Mouse (Mus musculus): Measurements from ENCODE around the gene Mta3. TPM values are rescaled to one million over a fixed set of nuclear protein-coding genes. Genes with fewer than 3 reads are reported as not detected.

The Mta3 gene
- polyA plus RNA-seq, 1 experiment from 2014 or later: 30.8 TPM

DNA sequence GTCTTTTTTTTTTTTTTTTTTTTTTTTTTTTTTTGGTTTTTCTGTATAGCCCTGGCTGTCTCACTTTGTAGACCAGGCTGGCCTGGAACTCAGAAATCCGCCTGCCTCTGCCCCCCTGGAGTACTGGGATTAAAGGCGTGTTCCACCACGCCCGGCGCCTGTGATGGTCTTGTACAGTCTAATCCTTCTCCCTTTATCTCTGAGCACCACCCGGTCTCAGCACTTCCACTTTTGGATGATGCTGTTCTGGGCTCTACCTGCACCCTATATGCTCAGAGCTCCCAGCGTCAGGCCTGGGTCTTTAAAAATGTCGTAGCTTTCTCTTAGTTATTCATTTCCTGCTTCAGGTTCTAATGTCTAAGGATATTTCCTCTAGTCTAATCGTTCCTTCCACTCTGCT, 30.7 kb downstream of the Mta3 start:
- WGBS: 91% methylated on average over 9 of the region's 9 CpGs
- no peak for ATAC-seq (ENCODE audit: low read depth)
- H3K27me3 ChIP-seq (replicated peaks; ENCODE audit: control insufficient read depth, insufficient read depth, low read length): no peaks in the 10 kb centered on the region

DNA sequence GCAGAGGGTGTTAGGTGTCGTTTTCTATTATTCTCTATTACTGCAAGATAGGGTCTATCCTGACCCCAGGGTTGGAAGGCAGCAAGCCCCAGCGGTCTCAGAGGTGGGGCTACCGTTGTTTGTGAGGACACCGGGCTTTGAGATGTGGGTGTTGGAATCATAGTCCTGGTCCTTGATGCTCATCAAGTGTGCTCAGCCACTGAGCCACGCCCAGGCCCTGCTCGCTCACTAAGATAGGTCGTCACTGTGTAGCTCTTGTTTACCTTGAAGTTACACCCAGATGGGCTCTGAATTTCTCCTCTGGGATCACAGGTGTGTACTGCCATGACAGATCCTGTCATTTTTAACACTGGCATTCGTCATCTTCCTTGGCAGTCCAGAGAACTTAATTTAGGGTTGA, 31.8 kb downstream of the Mta3 start:
- H3K36me3 ChIP-seq (ENCODE audit: control insufficient read depth, insufficient read depth, low read length): peaks cover 24% of the 10 kb centered on the region
- no peak for ATAC-seq (ENCODE audit: low read depth)
- WGBS: 84% methylated on average over 8 of the region's 8 CpGs
- H3K9ac ChIP-seq (ENCODE audit: low read depth, low read length): no peak overlapping the region
- no peak for DNase-seq (ENCODE audit: low spot score)
- no peak overlapping the region for H3K4me3 ChIP-seq (ENCODE audit: low read depth, low read length)
- no peak overlapping the region for H3K4me2 ChIP-seq (ENCODE audit: low read depth, low read length)
- H3K27ac ChIP-seq (replicated peaks; ENCODE audit: low read depth, low read length): no peak overlapping the region
- no peaks in the 10 kb centered on the region for H3K4me1 ChIP-seq (ENCODE audit: control insufficient read depth, insufficient read depth, low read length)
- no peaks in the 10 kb centered on the region for H3K27me3 ChIP-seq (replicated peaks; ENCODE audit: control insufficient read depth, insufficient read depth, low read length)
- no peaks in the 10 kb centered on the region for H3K9me3 ChIP-seq (ENCODE audit: control insufficient read depth, low read length)

More for the DNA sequence above, 30.7 kb downstream of the Mta3 start:
- Histone ChIP-seq H3K9ac (ENCODE audit: low read depth, low read length) (no peak overlapping the region), H3K4me3 (ENCODE audit: low read depth, low read length) (no peak overlapping the region), H3K9me3 (ENCODE audit: control insufficient read depth, low read length) (no peaks in the 10 kb centered on the region), H3K4me1 (ENCODE audit: control insufficient read depth, insufficient read depth, low read length) (no peaks in the 10 kb centered on the region), H3K27ac (replicated peaks; ENCODE audit: low read depth, low read length) (no peak overlapping the region), H3K36me3 (ENCODE audit: control insufficient read depth, insufficient read depth, low read length) (peaks cover 24% of the 10 kb centered on the region), H3K4me2 (ENCODE audit: low read depth, low read length) (no peak overlapping the region)
- no peak for DNase-seq (ENCODE audit: low spot score)

- no peak overlapping the region for H3K9ac ChIP-seq (ENCODE audit: low read depth, low read length)
- peaks cover 37% of the 10 kb centered on the region for H3K36me3 ChIP-seq (ENCODE audit: control insufficient read depth, insufficient read depth, low read length)
- no peaks in the 10 kb centered on the region for H3K27me3 ChIP-seq (replicated peaks; ENCODE audit: control insufficient read depth, insufficient read depth, low read length)
- no peak for DNase-seq (ENCODE audit: low spot score)
- peaks cover 9% of the 10 kb centered on the region for H3K9me3 ChIP-seq (ENCODE audit: control insufficient read depth, low read length)
- no peaks in the 10 kb centered on the region for H3K4me1 ChIP-seq (ENCODE audit: control insufficient read depth, insufficient read depth, low read length)
- no peak for ATAC-seq (ENCODE audit: low read depth)
- WGBS: 80% methylated on average over 7 of the region's 7 CpGs
- no peak overlapping the region for H3K4me3 ChIP-seq (ENCODE audit: low read depth, low read length)
- H3K27ac ChIP-seq (replicated peaks; ENCODE audit: low read depth, low read length): no peak overlapping the region
- no peak overlapping the region for H3K4me2 ChIP-seq (ENCODE audit: low read depth, low read length)
These were observed 34.2 kb downstream of the Mta3 start for GRCm38 (mm10) chr17:83740135-83740676.

DNA sequence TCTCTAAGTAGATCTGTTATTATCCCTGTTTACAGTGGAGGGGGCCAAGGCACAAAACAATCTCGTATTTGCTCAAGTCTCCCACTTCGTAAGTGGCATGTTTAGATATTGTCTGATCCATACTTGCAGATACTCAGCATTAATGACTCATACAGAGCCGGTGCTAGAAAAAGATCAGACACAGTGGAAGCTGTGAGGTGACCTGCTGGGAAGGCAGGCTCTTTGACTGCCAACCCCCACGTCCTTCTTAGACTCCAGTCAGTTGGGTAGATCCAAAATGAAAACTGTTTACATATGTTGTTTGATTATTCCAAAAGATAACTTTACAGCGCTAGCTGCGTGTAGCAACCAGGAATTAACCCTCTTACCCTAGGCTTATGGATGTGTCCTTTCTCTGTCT, 35.3 kb downstream of the Mta3 start:
- no peaks in the 10 kb centered on the region for H3K4me1 ChIP-seq (ENCODE audit: control insufficient read depth, insufficient read depth, low read length)
- ATAC-seq (ENCODE audit: low read depth): no peak

DNA sequence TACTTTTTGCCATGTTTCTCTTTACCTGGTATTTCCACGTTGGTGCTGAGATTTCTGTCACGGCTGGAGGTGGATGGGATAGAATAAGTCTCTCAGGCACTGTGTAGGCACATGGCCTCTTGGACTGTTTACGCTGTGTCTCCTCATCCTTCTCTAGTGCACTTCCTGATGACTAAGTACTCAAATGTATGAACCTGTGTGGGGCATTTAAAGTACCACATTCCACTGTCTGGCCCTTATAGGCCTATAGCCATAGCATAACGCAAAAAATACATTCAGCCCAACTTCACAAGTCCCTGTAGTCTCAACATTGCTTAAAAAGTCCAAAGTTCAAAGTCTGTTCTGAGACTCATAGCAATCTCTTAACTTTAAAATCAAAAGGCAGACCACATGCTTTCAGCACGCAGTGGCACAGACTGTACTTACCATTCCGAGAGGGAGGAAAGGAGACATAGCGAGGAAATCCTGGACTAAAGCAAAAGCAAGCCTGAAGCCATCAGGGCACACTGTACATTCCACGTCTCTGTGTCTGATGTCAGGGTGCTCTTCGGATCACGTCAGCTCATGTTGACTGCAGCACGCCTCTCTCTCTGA, 38.4 kb downstream of the Mta3 start:
- peaks cover 28% of the 10 kb centered on the region for H3K36me3 ChIP-seq (ENCODE audit: control insufficient read depth, insufficient read depth, low read length)
- H3K27ac ChIP-seq (replicated peaks; ENCODE audit: low read depth, low read length): no peak overlapping the region
- no peak overlapping the region for H3K4me2 ChIP-seq (ENCODE audit: low read depth, low read length)
- peaks cover 13% of the 10 kb centered on the region for H3K9me3 ChIP-seq (ENCODE audit: control insufficient read depth, low read length)
- H3K4me1 ChIP-seq (ENCODE audit: control insufficient read depth, insufficient read depth, low read length): no peaks in the 10 kb centered on the region
- H3K27me3 ChIP-seq (replicated peaks; ENCODE audit: control insufficient read depth, insufficient read depth, low read length): no peaks in the 10 kb centered on the region
- DNase-seq (ENCODE audit: low spot score): no peak
- H3K4me3 ChIP-seq (ENCODE audit: low read depth, low read length): no peak overlapping the region
- no peak overlapping the region for H3K9ac ChIP-seq (ENCODE audit: low read depth, low read length)
- ATAC-seq (ENCODE audit: low read depth): no peak
- WGBS: 96% methylated on average over 11 of the region's 11 CpGs

More for the DNA sequence above, 35.3 kb downstream of the Mta3 start:
- Histone ChIP-seq H3K9ac (ENCODE audit: low read depth, low read length) (no peak overlapping the region), H3K27ac (replicated peaks; ENCODE audit: low read depth, low read length) (no peak overlapping the region), H3K36me3 (ENCODE audit: control insufficient read depth, insufficient read depth, low read length) (peaks cover 40% of the 10 kb centered on the region), H3K9me3 (ENCODE audit: control insufficient read depth, low read length) (peaks cover 13% of the 10 kb centered on the region), H3K4me3 (ENCODE audit: low read depth, low read length) (no peak overlapping the region), H3K4me2 (ENCODE audit: low read depth, low read length) (no peak overlapping the region), H3K27me3 (replicated peaks; ENCODE audit: control insufficient read depth, insufficient read depth, low read length) (no peaks in the 10 kb centered on the region)
- 78% methylated on average over 6 of the region's 6 CpGs for WGBS
- no peak for DNase-seq (ENCODE audit: low spot score)

- Histone ChIP-seq H3K36me3 (ENCODE audit: control insufficient read depth, insufficient read depth, low read length) (peaks cover 16% of the 10 kb centered on the region), H3K27me3 (replicated peaks; ENCODE audit: control insufficient read depth, insufficient read depth, low read length) (no peaks in the 10 kb centered on the region), H3K4me2 (ENCODE audit: low read depth, low read length) (no peak overlapping the region), H3K9ac (ENCODE audit: low read depth, low read length) (no peak overlapping the region), H3K4me3 (ENCODE audit: low read depth, low read length) (no peak overlapping the region), H3K4me1 (ENCODE audit: control insufficient read depth, insufficient read depth, low read length) (no peaks in the 10 kb centered on the region), H3K9me3 (ENCODE audit: control insufficient read depth, low read length) (peaks cover 13% of the 10 kb centered on the region), H3K27ac (replicated peaks; ENCODE audit: low read depth, low read length) (no peak overlapping the region)
- DNase-seq (ENCODE audit: low spot score): no peak
- no peak for ATAC-seq (ENCODE audit: low read depth)
- WGBS: 91% methylated on average over 10 of the region's 10 CpGs
These were observed 41.6 kb downstream of the Mta3 start for GRCm38 (mm10) chr17:83747405-83748160.

DNA sequence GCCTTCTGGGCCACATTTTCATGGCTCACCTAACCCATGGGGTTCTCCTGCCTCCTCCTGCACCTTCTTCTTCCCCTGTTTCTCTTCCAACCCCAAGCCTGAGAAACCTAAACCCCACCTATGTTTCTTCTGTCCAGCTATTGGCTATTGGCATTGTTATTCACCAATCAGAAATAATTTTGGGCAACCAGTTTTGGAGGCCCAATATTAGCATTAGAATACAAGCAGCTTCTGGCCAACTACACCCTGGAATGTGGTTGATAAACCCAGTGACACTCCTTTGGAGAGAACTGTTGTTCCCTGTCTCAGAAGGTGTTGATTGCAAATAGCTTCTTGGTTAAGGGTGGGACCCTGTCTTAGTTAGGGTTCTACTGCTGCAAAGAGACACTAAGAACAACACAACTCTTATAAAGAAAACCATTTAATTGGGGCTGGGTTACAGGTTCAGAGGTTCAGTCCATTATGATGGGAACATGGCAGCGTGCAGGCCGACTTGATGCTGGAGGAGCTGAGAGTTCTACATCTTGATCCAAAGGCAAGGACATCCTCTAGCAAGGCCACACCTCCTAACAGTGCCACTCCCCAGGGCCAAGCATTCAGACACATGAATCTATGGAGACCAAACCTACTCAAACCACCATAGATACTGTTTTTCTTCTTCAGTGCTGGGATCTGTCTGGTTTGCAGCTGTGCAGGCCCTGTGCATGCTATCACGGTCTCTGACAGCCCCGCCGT, 44.4 kb downstream of the Mta3 start:
- Histone ChIP-seq H3K4me3 (ENCODE audit: low read depth, low read length) (no peak overlapping the region), H3K36me3 (ENCODE audit: control insufficient read depth, insufficient read depth, low read length) (peaks cover 18% of the 10 kb centered on the region), H3K9ac (ENCODE audit: low read depth, low read length) (no peak overlapping the region), H3K4me2 (ENCODE audit: low read depth, low read length) (no peak overlapping the region), H3K9me3 (ENCODE audit: control insufficient read depth, low read length) (peaks cover 2% of the 10 kb centered on the region; the same call in 1 of the 2 replicates), H3K27ac (replicated peaks; ENCODE audit: low read depth, low read length) (no peak overlapping the region), H3K4me1 (ENCODE audit: control insufficient read depth, insufficient read depth, low read length) (no peaks in the 10 kb centered on the region), H3K27me3 (replicated peaks; ENCODE audit: control insufficient read depth, insufficient read depth, low read length) (no peaks in the 10 kb centered on the region)
- DNase-seq (ENCODE audit: low spot score): no peak
- 89% methylated on average over 5 of the region's 5 CpGs for WGBS
- ATAC-seq (ENCODE audit: low read depth): no peak

DNA sequence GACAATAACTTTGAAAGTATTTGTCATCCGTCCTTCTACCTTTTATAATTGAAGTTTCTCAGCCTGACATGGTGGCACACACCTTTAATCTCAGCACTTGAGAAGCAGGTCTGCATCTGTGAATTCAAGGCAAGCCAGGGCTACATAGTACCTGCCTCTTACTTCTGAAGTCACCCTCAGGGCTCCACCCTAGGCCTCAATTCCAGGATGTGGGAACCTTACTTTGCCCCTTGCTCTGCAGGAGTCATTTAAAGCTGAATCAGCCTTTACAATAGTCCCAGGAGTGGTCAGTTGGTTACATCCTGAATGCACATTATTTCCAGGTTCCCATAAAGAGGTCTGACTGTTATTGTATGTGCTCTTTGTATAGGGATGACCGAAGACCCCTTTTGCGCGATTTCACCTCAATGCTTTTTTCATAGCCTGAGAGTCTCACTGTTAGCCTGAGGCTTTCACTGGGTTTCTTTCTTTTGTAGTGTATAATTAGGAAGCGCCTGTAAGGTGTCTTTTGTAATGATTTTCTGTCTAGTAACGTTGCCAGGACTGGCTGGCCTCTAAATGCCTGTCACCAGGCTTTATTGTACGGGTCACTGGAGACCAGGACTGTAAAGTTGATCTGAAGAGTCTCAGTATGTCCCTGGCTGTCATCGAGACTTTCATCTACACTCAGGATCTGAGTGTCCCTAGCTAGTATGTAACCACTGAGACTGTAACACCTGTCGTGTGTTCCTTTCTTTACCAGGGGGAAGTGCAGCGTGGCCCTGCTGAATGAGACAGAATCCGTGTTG, 47.3 kb downstream of the Mta3 start:
- 75% methylated on average over 11 of the region's 11 CpGs for WGBS
- H3K4me2 ChIP-seq (ENCODE audit: low read depth, low read length): no peak overlapping the region
- DNase-seq (ENCODE audit: low spot score) (no peak), ATAC-seq (ENCODE audit: low read depth) (no peak)
- H3K4me1 ChIP-seq (ENCODE audit: control insufficient read depth, insufficient read depth, low read length): no peaks in the 10 kb centered on the region
- H3K4me3 ChIP-seq (ENCODE audit: low read depth, low read length): no peak overlapping the region
- no peak overlapping the region for H3K9ac ChIP-seq (ENCODE audit: low read depth, low read length)
- no peaks in the 10 kb centered on the region for H3K9me3 ChIP-seq (ENCODE audit: control insufficient read depth, low read length)
- H3K36me3 ChIP-seq (ENCODE audit: control insufficient read depth, insufficient read depth, low read length): peaks cover 28% of the 10 kb centered on the region
- H3K27me3 ChIP-seq (replicated peaks; ENCODE audit: control insufficient read depth, insufficient read depth, low read length): no peaks in the 10 kb centered on the region
- no peak overlapping the region for H3K27ac ChIP-seq (replicated peaks; ENCODE audit: low read depth, low read length)

Measured in embryonic facial prominence, embryonic 14.5 days (tissue).